Comparison of ENCODE assay signal across 8 mouse cellular contexts in genomic region chr1:50927679-50928187, GRCm38 (mm10). TPM values are rescaled to one million over a fixed set of nuclear protein-coding genes. Genes with fewer than 3 reads are reported as not detected.
A peak's percentile ranks its signal among the peaks of the same experiment; 100 is the strongest.
DNase-seq lines count a peak whose midpoint lies in the region; ATAC-seq and TF ChIP-seq lines count a peak whose summit lies in the region.

No protein-coding gene starts in this region.

- no peak for DNase-seq in cerebellum, adult 11-12 months
- DNase-seq in testis, postnatal 10 days (ENCODE audit: low spot score), result no peak
- peak; percentile 44 for DNase-seq in layer of hippocampus, adult 9-11 months
- peak; percentile 66 for DNase-seq in midbrain, embryonic 14.5 days

- ATAC-seq in cerebellum, adult (ENCODE audit: insufficient number of reproducible peaks, low FRiP score, low TSS enrichment), result peak; percentile 6
- no peak; the same call in 1 of the 2 replicates for ATAC-seq in heart, embryonic 13.5 days (ENCODE audit: extremely low read depth, insufficient number of reproducible peaks, low FRiP score, low TSS enrichment)
- peak; percentile 62 for ATAC-seq in midbrain, embryonic 14.5 days (ENCODE audit: low FRiP score, low TSS enrichment)
- ATAC-seq in monocyte, adult 5-6 weeks (replicated peaks; ENCODE audit: insufficient number of reproducible peaks, low FRiP score, low TSS enrichment, poor library complexity, severe bottlenecking), result no peak

- H3K4me1 ChIP-seq in testis, adult 2 months (ENCODE audit: control insufficient read depth, insufficient read depth, low read length), result peaks cover 13% of the 10 kb centered on the region
- peaks cover 23% of the 10 kb centered on the region for H3K4me1 ChIP-seq in heart, embryonic 13.5 days
- H3K4me1 ChIP-seq in midbrain, embryonic 14.5 days (ENCODE audit: control insufficient read depth, insufficient read depth, low read length), result 0 out of 2 replicates have a peak, but pooled peaks cover 11% of the 10 kb centered on the region

- no peaks in the 10 kb centered on the region for H3K36me3 ChIP-seq in testis, adult 2 months (ENCODE audit: control insufficient read depth, insufficient read depth, low read length)
- no peaks in the 10 kb centered on the region for H3K36me3 ChIP-seq in heart, embryonic 13.5 days
- no peaks in the 10 kb centered on the region for H3K36me3 ChIP-seq in midbrain, embryonic 14.5 days (ENCODE audit: control insufficient read depth, insufficient read depth, low read length)

- under 1% methylated on average over 35 of the region's 35 CpGs for WGBS in heart, embryonic 13.5 days
- under 1% methylated on average over 35 of the region's 35 CpGs for WGBS in midbrain, embryonic 14.5 days

- H3K9ac ChIP-seq in heart, embryonic 13.5 days, result peak overlapping the region; percentile 77
- peak overlapping the region; percentile 88 for H3K9ac ChIP-seq in midbrain, embryonic 14.5 days (replicated peaks; ENCODE audit: low read length)

- H3K4me2 ChIP-seq in heart, embryonic 13.5 days, result peak overlapping the region; percentile 100
- H3K4me2 ChIP-seq in midbrain, embryonic 14.5 days (ENCODE audit: low read length), result peak overlapping the region; percentile 93

- no peak overlapping the region for H3K27ac ChIP-seq in testis, adult 2 months (ENCODE audit: control insufficient read depth, insufficient read depth, low read depth, low read length)
- no peak overlapping the region for H3K27ac ChIP-seq in heart, embryonic 13.5 days (replicated peaks)
- H3K27ac ChIP-seq in midbrain, embryonic 14.5 days (replicated peaks; ENCODE audit: low read depth, low read length), result peak overlapping the region; percentile 96

- peaks cover 2% of the 10 kb centered on the region; the same call in 1 of the 2 replicates for H3K27me3 ChIP-seq in testis, adult 2 months (ENCODE audit: control insufficient read depth, insufficient read depth, low read length)
- H3K27me3 ChIP-seq in heart, embryonic 13.5 days (replicated peaks), result peaks cover 47% of the 10 kb centered on the region
- H3K27me3 ChIP-seq in midbrain, embryonic 14.5 days (ENCODE audit: control insufficient read depth, insufficient read depth, low read length), result no peaks in the 10 kb centered on the region

- H3K4me3 ChIP-seq in testis, adult 2 months (ENCODE audit: control insufficient read depth, low read depth, low read length), result peak overlapping the region; percentile 74
- H3K4me3 ChIP-seq in heart, embryonic 13.5 days, result peak overlapping the region; percentile 67
- H3K4me3 ChIP-seq in midbrain, embryonic 14.5 days (replicated peaks; ENCODE audit: low read depth, low read length), result peak overlapping the region; percentile 81

- H3K9me3 ChIP-seq in heart, embryonic 13.5 days, result no peaks in the 10 kb centered on the region
- H3K9me3 ChIP-seq in midbrain, embryonic 14.5 days (ENCODE audit: control insufficient read depth, low read length), result no peaks in the 10 kb centered on the region

- no peak for TF ChIP-seq CTCF in testis, adult 2 months (IDR thresholded peaks at IDR 0.05; ENCODE audit: control insufficient read depth, insufficient read depth, insufficient replicate concordance, low read depth, low read length)

- no peak for TF ChIP-seq POLR2A in testis, adult 2 months (IDR thresholded peaks at IDR 0.05; ENCODE audit: control insufficient read depth, low read depth, low read length)

RNA-seq across cellular contexts. Expression of gene Tmeff2, which starts 27.3 kb away (rescaled TPM):
- 0.66 and 0.69 TPM in 2 replicates for polyA plus RNA-seq in testis, adult 2 months (2012; rRNA removed)
- polyA plus RNA-seq in heart, embryonic 13.5 days (2015; fragmentation: Nextera tagmentation; extraction: Ambion mirVana), result 1.1 and 1.7 TPM in 2 replicates
- polyA plus RNA-seq in midbrain, embryonic 14.5 days (2014; fragmentation: Nextera tagmentation; extraction: Ambion mirVana), result 72.0 and 81.0 TPM in 2 replicates
- not detected in 3 replicates for total RNA-seq in monocyte, adult 5-6 weeks (2017)

Comparison
In these comparisons a context has a peak if more than half of its experiments do, and no peak if none do; other contexts are left out.
1. ATAC-seq: peak in cerebellum, adult (single experiment) and midbrain, embryonic 14.5 days (single experiment); none in heart, embryonic 13.5 days (single experiment) and monocyte, adult 5-6 weeks (single experiment).
2. DNase-seq: peak in layer of hippocampus, adult 9-11 months (single experiment) and midbrain, embryonic 14.5 days (single experiment); none in cerebellum, adult 11-12 months (single experiment) and testis, postnatal 10 days (single experiment).
3. RNA of gene Tmeff2, which starts 27.3 kb away (polyA plus RNA-seq): 72.0 to 81.0 TPM in midbrain, embryonic 14.5 days; 1.1 to 1.7 TPM in heart, embryonic 13.5 days and 0.66 to 0.69 TPM in testis, adult 2 months; every median in the first group is over 10 times any median in the second.
4. Peak in every context shown above with its lines, with median percentiles within 50 percentile points of each other: H3K4me3 ChIP-seq.